Mouse (Mus musculus) thymus, postnatal 14 days (tissue): ENCODE data around the gene Cars2.
"Not testable (repeated sequence)": the region's sequence is repeated elsewhere in the genome, so short reads cannot be mapped to it uniquely, and the experiment has no call there.

Experiments used
- DNase-seq: peaks from one replicate; pipeline ENCODE4 v3.0.0; 2021

Cars2 gene

GRCm38 (mm10) chr8:11469095-11469494, 81.5 kb downstream of the Cars2 start:
- DNase-seq, result peak; percentile 51

- DNase-seq, result not testable (repeated sequence)
These were observed 84.1 kb downstream of the Cars2 start for GRCm38 (mm10) chr8:11466528-11466927.

GRCm38 (mm10) chr8:11465619-11466018, 85.0 kb downstream of the Cars2 start:
- DNase-seq, result no peak

- DNase-seq, result no peak
These were observed 85.9 kb downstream of the Cars2 start for GRCm38 (mm10) chr8:11464707-11464964.
